Mouse (Mus musculus): ENCODE data around the gene Bcar1.

The Bcar1 gene

DNA sequence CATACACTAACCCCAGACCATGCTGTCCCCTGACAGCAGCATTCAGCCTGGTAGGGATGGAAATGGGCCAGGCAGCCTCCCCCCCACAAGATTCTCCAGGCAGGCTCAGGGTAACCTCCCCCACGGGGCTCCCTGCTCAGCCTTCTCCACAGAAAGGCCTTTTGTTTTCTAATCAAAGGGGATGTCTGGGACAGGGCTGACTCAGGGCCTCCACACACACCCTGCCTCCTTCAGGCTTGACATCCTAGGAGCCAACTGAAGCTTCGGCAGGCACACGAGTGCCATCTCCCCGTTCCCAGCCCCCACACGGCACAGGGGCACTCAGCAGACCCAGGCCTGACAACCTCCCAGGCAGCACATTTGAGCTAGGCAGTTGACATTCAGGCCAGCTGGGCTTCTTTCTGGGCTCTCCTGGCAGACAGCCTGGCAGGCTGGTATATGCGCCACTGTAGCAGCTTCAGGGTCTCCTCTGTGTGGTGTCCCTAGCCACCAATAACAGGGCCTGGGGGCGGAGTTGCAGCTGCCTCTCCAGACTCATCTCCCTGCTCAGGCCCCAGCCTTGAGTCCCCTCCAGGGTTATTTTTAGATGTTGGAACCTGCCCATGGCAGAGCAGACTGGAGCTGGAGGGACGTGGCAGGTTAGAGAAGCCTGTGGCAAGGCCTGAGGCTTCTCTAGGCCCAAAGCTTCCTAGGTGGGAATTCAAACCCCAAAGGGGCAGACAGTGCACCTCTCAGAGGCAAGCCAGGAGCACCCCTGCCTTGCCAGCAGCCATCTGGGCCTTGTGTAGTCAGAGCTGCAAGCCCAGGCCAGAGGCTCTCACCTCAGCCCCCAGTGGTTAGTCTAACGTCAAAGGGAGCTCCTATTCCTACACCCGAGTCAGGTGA, 26.8 kb downstream of the Bcar1 start:
- DNase-seq (ENCODE audit: low read depth, low spot score), result peak; percentile 94

GRCm38 (mm10) chr8:111715514-111715913, 28.1 kb downstream of the Bcar1 start:
- DNase-seq (ENCODE audit: low read depth, low spot score), result no peak

DNA sequence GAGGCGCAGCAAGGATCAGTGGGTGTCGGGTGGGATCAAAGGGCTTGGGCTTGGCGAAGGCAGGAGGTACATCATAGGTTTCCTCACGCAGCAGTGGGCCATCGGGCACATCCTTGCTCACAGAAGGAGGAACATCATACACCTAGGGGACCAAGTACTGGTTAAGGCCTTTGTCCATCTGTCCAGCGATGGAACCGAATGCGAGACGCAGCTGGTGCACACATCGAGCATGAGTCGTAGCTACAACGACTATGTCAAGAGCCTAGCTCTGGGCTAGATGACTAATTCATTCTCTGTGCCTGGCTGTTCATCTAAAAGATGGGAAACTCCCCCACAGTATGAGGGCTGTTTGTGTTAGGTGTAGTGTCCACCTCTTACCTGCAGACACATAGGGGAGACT, 29.3 kb downstream of the Bcar1 start:
- peak; percentile 32 for DNase-seq (ENCODE audit: low read depth, low spot score)

- no peak for DNase-seq (ENCODE audit: low read depth, low spot score)
These were observed 29.8 kb downstream of the Bcar1 start for GRCm38 (mm10) chr8:111713817-111714216.

DNA sequence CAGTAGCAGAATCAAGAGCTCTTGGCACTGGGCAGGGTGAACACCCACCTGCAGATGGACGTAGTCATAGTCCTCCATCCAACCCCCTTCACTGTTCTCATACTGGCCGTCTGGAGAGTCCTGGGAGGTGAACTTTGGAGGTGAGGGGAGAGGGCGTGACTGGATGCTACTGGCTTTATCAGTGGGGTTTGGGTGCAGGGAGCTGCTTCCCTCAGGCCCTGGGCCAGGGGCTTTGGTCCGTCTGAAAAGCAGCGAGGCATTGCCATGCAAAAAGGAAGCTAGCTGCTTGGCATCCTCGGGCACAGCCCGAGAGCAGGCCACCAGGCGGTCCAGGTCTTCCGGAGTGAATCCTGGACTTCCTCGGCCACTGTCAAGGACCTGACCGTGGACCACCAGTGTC, 30.3 kb downstream of the Bcar1 start:
- no peak for DNase-seq (ENCODE audit: low read depth, low spot score)

GRCm38 (mm10) chr8:111712588-111712987, 31.0 kb downstream of the Bcar1 start:
- peak; percentile 96 for DNase-seq (ENCODE audit: low read depth, low spot score)

DNA sequence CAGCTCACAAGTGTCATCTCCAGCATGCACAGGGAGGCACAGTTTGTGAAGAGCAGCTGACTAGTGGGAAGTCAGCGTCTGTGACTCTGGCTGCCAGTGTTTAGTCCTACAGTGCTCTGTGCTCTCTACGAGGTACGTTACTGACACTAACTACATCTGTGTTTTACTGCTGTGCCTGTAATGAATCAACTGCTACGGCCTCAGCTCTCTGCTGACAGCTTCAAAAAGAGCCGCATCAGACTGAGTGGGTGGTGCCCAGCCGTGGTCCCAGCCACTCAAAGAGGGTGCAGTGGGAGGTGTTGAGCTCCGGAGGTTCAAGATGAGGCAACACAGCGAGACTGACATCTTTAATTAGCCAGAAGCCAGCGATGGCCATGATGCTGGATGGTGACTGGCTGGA, 31.5 kb downstream of the Bcar1 start:
- peak; percentile 77 for DNase-seq (ENCODE audit: low read depth, low spot score)

GRCm38 (mm10) chr8:111710777-111711485, 32.7 kb downstream of the Bcar1 start:
- no peak for DNase-seq (ENCODE audit: low read depth, low spot score)

DNA sequence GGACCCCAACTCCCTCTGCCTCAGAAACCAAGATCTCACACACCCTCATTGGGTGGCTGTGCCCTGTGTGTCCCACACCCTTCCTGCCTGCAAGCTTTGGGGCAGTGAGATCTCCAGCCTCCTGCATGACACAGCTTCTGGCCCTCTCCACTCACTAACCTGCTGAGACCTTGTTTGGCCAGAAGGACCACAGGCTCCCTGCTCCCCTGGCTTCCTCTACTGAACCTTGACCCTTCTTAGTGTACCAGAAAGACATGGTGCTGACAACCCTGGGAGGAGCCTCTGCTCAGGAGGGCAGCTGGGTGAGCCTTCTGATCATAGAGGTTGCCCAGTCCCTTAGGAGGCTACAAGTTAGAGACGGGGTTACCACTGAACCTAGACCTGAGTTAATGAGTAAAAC, 34.4 kb downstream of the Bcar1 start:
- no peak for DNase-seq (ENCODE audit: low read depth, low spot score)

- no peak for DNase-seq (ENCODE audit: low read depth, low spot score)
These were observed 35.3 kb downstream of the Bcar1 start for GRCm38 (mm10) chr8:111708265-111708664.

GRCm38 (mm10) chr8:111705699-111706098, 37.9 kb downstream of the Bcar1 start:
- DNase-seq (ENCODE audit: low read depth, low spot score), result no peak

DNA sequence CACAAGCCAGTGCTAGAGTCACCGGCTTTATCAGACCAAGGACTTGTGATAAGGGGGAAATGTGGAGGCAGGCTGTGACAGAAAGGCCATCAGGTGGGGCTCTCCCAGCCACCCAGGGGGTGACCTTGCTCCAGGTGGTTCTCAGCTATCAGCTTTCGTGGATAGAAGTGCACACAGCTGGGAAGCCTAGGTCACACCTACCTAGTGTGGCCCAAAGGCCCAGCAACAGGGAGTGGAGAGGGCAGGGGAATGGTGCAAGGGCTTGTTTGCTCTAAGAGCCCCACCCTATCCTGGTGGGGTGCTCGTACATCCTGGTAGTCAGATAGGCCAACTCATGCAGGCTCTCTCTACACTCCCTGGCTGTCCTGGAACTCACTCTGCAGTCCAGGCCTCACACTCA, 38.4 kb downstream of the Bcar1 start:
- no peak for DNase-seq (ENCODE audit: low read depth, low spot score)

- peak; percentile 70 for DNase-seq (ENCODE audit: low read depth, low spot score)
These were observed 39.0 kb downstream of the Bcar1 start for GRCm38 (mm10) chr8:111704585-111704984.

DNA sequence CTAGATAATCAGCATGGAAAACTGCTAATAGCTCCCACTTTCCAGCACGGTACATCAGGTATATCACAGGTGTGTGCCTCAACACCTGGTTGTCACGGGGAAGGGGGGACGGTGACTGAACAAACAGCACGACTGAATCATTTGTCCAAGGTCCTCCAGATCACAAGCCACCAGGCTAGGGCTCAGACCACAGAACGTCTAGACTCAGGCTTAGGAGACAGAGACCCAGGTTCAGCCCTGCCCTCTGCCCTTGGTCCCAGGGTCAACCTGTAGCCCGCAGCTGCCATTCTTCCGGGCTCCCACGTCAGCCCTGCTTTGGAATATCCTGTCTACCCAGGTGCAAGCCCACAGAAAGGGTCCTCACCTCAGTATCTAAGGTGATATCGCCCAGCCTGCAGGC, 42.2 kb downstream of the Bcar1 start:
- no peak for DNase-seq (ENCODE audit: low read depth, low spot score)

DNA sequence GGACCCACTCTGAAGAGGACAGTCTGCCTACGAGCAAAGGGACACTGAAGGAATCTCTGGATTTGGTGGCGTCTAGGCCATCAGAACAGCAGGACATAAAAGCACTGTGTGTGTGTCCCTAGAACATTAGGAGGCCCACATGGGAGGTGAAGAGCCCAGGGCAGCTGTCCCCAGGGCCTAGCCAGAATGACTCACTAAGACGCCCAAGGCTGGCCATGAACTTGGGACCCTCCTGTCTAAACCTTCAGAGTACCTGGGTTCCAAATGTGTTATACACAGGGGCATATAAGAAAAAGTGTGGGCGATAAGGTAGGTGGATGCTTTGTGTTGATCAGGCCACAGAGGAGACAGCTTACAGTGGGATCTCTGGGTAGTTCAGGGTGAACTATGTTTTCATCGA, 42.9 kb downstream of the Bcar1 start:
- DNase-seq (ENCODE audit: low read depth, low spot score), result no peak

- DNase-seq (ENCODE audit: low read depth, low spot score), result no peak
These were observed 43.4 kb downstream of the Bcar1 start for GRCm38 (mm10) chr8:111700201-111700600.

GRCm38 (mm10) chr8:111699035-111699434, 44.6 kb downstream of the Bcar1 start:
- DNase-seq (ENCODE audit: low read depth, low spot score), result no peak

DNA sequence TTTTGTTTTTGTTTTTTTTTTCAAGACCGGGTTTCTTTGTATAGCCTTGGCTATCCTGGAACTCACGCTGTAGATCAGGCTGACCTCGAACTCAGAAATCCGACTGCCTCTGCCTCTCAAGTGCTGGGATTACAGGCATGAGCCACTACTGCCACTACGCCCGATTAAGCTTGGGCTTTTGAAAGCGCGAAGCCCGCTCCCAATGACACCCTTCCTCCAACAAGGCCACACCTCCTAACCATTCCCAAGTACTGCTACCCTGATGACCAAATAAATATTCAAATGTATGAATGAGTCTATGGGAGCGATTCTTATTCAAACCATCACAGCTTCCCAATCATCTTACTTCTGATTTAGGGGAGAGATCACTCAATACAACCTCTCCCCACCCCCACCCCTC, 46.0 kb downstream of the Bcar1 start:
- no peak for DNase-seq (ENCODE audit: low read depth, low spot score)

- no peak for DNase-seq (ENCODE audit: low read depth, low spot score)
These were observed 48.2 kb downstream of the Bcar1 start for GRCm38 (mm10) chr8:111695441-111695840.

GRCm38 (mm10) chr8:111693261-111693741, 50.3 kb downstream of the Bcar1 start:
- DNase-seq (ENCODE audit: low read depth, low spot score), result no peak

DNA sequence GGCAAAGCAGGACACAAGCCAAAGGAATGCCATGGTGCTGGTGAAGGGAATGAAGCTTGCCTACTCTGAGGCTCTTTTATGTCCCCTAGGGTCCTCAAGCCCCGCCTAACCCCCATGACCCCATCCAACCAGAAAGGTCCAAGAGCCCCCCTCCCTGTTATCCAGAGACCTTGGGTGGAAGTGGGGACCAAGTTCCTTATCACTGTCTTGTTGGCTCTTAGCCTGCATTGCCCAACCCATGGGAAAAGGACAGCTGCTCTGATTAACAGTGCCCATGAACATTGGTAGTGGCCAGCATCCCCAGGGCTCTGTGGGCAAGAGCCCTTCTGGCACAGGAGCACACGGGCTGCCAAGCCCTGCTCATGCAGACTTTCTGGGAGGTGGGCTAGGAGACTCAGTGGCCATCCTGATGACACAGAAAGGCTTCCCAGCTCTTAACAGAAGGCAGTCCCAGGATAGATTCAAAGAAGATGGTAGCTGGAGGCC, 52.6 kb downstream of the Bcar1 start, which contains the start of gene Ctrb1:
Ctrb1 (minus strand) TSS at position 51 of the 486 bp plus-strand sequence.
- DNase-seq (ENCODE audit: low read depth, low spot score), result no peak

DNA sequence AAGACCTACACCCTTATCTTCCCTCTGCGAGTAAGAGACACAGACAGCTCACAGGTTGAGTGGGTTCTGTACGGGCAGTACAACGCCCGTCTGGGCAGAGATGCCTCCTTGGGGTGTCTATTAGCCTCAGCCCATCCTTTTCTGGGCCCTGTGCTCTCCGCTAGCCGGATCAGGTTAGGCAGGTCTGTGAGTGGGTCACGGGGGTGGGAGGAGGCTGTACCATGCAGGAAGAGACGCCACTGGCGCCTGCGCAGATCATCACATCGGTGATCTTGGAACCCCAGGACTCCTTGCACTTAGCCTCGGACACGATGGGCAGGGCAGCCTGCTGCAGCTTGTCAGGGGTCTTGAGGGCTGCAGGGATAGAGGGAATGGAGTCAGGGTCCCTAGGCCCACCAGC, 56.7 kb downstream of the Bcar1 start:
- no peak for DNase-seq (ENCODE audit: low read depth, low spot score)

DNA sequence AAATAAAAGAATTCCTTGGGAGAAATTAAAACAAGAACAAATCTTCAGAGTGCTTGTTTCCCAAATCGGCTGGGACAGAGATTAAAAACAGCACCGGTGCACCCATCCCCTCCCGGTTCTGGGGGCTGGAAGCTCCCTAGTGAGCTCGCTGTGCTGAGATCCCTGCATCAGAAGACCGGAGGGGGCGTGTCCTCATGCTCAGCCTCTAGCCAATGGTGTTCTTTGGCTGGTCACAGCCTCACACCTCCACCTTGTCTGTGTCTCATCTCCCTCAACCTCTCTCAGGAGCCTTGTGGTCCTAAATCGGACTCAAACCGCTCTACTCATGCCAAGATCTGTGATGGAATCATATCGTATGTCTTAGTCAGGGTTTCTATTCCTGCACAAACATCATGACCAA, 61.1 kb downstream of the Bcar1 start:
- no peak for DNase-seq (ENCODE audit: low read depth, low spot score)

Data from brain, adult 2 months (tissue).